Mouse (Mus musculus) cerebellum, postnatal 4 days (tissue): Measurements from ENCODE around the gene Aqp9.

ENCODE experiments used
- DNase-seq, 2 experiments: peaks; one replicate each; pipeline ENCODE4 v3.0.0; 2022; ENCODE audit warnings: low spot score in 2 of 2, mixed read lengths in 1 of 2

Aqp9 gene

GRCm38 (mm10) chr9:71168511-71168910 lies at the start of gene Aqp9:
Gene Aqp9, minus strand, starts transcription at chr9:71168682.
- DNase-seq, result no peak

GRCm38 (mm10) chr9:71217793-71218095 lies 49.3 kb upstream of the Aqp9 start:
- DNase-seq, result no peak

- no peak for DNase-seq
Observed at GRCm38 (mm10) chr9:71216996-71217792, 48.7 kb upstream of the Aqp9 start.

DNA sequence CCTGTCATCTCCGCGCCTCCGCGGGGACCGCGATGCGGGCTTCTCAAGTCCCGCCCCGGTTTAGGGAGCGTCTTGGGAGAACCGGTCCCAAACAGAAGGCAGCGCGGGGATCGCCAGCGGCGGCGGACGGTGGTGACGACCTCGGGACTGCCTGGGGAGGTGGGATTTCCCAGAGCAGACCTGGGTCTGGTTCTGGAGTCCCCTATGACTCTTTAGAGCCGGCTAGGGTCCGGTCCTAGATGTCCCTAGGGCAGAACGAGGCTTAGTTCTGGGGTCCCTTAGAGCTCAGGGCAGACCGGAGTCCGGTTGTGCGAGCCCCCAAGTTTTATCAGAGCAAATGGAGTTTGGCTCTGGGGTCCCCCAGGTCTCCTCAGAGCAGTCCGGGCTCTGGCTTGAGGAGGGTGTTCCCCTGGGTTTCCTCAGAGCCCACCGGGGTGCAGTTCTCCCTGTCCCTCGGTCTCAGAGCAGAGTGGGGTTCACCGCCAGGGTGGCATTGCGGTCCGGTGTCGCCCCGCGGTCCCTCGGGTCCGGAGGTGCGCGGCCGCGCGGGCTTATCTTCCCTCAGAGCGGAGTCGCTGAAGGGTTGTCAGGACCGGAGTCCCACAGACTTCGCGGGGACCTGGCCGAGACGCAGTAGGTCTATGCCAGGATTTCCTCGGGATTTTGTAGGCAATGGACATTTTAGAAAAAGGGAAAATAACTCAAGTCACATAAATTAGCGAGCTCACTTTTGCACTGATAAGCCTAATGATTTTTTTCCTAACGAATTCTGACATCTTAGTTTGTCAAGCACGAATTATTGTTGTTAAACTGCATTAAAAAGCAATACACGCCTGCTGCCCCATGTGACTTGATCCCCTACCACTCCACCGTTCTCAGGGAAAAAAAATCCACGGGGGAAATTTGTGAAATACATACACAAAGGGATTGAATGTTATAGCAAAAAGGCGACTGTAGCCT lies 47.8 kb upstream of the Aqp9 start:
- peak in 1 of 2 experiments; percentile 16 for DNase-seq

DNA sequence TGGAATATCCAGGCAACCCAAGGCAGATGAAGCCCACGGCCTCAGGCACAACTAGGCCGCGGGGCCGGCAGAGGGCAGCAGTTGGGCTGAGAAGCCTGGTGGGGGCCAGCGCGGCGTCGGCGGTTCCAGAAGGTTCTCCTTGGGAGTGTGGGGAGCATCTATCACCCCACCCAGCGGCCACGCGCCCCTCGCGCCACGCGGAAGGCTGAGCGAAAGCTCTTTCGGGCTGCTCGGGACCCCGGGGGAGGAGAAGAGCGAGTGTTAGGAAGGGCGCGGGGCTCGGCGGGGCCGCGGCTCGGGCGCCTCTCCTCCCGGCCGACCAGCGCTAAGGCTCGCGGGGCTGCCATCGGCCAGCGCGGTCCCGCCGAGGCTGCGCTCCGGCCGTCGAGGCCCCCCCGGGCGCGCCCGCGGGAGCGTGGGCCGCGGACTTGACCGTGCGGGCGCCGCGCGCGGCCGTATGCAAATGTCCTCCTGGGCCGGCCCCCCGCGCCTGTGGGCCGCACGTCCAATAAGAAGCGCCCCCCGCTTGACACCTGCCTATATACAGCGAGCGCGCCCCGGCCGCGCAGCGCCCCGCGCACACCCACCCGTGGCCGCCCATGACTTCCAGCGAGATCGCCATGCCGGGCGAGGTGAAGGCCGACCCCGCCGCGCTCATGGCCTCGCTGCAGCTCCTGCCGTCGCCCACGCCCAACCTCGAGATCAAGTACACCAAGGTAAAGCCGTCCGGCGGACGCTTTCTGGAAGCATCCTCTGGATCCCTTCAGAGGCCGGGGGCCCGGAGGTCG lies 47.0 kb upstream of the Aqp9 start, which contains the start of gene Aldh1a2:
Gene Aldh1a2, plus strand, starts transcription at position 542 of the 788 bp plus-strand sequence.
- DNase-seq, result peak; percentile 36 to 63

- no peak for DNase-seq
Observed at GRCm38 (mm10) chr9:71213636-71214035, 45.2 kb upstream of the Aqp9 start.

DNA sequence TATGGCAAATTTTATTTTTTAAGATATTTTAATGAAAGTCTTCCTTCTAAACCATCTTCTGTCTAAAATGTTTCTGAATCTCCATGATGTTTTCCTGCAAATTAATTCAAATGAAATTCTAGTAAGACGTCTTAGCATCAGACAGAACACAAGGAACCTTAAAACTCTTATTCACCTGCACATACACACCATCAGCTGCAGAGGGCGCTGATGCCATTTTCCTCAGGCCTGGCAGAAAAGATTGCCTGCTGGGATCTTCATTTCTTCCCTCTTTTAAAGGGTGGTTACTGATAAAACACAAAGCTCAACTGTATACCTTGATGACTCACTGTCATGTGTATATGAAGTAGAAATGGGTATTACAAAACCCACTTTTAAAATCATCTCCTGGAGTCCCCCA lies 42.4 kb upstream of the Aqp9 start:
- peak in 1 of 2 experiments; percentile 26 for DNase-seq

GRCm38 (mm10) chr9:71209299-71209698 lies 40.8 kb upstream of the Aqp9 start:
- DNase-seq, result no peak

GRCm38 (mm10) chr9:71202265-71202664 lies 33.8 kb upstream of the Aqp9 start:
- DNase-seq, result no peak

DNA sequence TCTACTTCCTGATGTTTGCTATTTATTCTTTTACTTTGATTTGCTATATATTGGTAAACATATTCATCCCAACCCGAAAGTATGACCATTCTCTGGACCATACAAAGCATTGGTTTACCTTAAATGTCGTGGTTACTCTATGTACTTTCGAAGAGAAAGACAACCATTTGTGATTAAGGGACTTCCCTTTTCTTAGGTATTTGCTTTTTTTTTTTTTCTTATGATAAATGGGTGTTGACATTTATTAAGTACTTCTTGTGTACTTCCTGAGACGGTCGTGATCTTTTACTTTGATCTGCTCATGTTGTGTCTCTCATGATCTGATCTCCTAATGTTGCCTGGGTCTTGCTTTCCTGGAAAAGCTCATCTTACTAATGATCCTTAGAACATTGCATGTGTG lies 30.3 kb upstream of the Aqp9 start:
- DNase-seq, result no peak

DNA sequence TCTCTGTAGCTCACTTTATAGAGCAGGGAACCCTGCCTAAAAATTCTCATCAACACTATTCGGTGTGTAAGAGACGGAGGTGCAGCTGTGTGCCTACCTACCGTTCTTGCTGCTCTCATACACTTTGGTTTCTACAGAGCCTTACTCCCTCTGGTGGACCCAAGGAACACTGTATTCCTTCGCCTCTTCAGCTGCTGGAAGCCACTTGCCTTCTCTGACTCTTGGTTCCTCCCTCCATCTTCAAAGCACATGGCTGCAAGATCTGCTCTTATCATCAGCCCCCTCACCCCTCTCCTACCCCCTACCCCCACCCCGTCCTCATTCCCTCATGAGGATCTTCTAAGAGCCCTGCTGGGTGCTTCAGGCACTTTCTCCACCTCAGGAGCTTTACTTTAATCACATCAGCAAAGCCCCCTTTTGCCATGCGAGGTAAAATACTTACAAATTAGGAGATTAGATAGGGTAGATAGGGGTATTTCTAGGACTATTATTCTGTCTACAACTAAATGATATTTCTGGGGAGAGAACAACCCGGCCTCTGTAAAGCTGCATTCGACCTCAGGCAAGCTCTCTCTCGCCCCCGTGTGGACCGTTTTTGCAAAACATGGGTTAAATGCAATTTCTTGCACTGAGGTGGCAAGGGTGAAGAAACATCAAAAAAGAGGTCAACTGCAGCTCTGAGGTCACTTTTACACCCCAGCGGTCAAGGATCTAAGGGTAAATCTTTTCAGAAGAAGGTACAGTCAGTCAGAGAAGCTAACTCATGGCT lies 20.3 kb upstream of the Aqp9 start:
- DNase-seq, result peak; percentile 54 to 69

DNA sequence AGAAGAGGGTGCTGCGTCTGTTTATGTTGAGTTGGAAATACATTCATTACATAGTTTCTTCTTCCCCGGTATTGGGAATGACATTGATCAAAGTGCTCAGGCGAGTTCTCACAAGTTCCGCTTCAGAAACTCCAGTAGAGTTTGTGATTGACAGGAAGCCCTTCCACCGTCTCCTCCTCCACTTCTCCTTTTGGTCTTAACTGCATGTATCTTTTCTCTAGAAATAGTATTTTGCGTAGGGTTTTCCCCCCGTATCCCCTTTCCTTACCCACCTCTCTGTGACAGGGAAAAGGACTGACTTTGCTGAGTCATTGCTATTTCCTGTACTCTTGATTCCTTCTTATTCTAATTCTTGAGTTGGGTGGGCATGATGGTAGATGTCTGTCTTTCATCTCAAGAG lies 18.9 kb upstream of the Aqp9 start:
- no peak for DNase-seq

GRCm38 (mm10) chr9:71185823-71186222 lies 17.3 kb upstream of the Aqp9 start:
- no peak for DNase-seq

- DNase-seq, result no peak
Observed at GRCm38 (mm10) chr9:71185285-71185684, 16.8 kb upstream of the Aqp9 start.

GRCm38 (mm10) chr9:71179964-71180700 lies 11.7 kb upstream of the Aqp9 start:
- DNase-seq, result no peak

- DNase-seq, result no peak
Observed at GRCm38 (mm10) chr9:71179276-71179896, 10.9 kb upstream of the Aqp9 start.

GRCm38 (mm10) chr9:71175686-71176085 lies 7.2 kb upstream of the Aqp9 start:
- DNase-seq, result no peak

GRCm38 (mm10) chr9:71174316-71174975 lies 6.0 kb upstream of the Aqp9 start:
- no peak for DNase-seq

GRCm38 (mm10) chr9:71173533-71173932 lies 5.1 kb upstream of the Aqp9 start:
- DNase-seq, result no peak
